Mouse (Mus musculus) thymus, postnatal 14 days (tissue): ENCODE data around the gene Trpm8.
A peak's percentile ranks its signal among the peaks of the same experiment; 100 is the strongest.

Source experiments
- DNase-seq: peaks from one replicate; pipeline ENCODE4 v3.0.0; 2021

Trpm8 gene

GRCm38 (mm10) chr1:88366881-88367644, 89.6 kb downstream of the Trpm8 start:
- DNase-seq = no peak

DNA sequence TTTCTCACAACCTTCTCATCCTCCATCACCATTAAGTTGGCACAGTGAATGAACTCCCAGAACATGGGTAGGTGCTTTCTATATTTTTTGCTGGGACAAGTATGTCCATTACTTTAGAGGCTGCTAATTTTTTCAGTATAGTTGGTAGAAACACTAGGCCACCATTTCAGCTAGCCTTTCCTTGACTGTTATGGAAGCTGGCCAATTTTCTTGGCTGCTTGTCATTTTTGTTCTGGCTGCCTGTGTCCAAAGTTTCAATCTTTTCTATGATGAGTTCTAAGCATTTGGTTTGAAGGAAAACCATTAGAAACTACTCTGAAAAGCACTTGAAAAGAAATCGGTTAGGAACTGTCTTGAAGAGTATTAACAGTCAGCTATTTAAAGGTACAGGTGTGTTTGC, 101.0 kb downstream of the Trpm8 start:
- no peak for DNase-seq

DNA sequence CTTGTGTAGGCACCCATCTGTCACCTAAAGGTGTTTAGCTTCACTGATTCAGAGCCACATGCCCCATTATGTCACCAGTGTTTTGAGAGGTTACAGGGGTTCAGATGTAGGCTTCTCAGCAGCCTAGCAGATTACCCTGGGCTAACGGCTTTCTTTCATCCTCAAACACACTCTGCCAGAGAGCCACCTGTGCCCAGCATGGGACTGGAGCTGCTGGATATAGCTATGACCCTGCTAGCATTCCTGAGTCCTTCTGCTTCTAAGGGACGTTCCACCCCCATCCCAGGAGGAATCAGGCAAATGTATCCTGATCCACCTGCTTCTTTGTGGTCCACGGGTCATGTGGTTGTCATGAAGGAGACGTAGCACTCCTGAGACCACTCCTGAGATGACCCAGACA, 114.2 kb downstream of the Trpm8 start:
- no peak for DNase-seq

- DNase-seq = no peak
These were observed 115.9 kb downstream of the Trpm8 start for GRCm38 (mm10) chr1:88393321-88393720.

DNA sequence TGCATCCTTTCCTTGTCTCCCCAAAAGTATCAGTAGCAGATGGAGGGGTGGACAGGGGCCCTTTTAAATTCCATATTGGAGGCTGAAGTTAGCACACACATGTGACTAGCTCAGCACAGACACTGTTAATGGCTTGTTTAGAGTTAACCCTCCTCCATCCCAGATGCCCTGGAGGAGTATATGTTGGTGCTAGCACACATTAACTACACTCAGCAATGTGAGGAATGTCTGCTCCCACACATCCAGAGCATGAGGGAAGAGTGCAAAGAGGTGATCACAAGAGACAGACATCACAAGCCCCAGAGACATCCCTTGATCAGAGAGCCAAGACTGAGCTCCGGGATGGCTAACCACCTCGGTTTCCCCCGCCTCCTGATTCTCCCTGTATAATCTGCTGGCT, 125.9 kb downstream of the Trpm8 start:
- no peak for DNase-seq

DNA sequence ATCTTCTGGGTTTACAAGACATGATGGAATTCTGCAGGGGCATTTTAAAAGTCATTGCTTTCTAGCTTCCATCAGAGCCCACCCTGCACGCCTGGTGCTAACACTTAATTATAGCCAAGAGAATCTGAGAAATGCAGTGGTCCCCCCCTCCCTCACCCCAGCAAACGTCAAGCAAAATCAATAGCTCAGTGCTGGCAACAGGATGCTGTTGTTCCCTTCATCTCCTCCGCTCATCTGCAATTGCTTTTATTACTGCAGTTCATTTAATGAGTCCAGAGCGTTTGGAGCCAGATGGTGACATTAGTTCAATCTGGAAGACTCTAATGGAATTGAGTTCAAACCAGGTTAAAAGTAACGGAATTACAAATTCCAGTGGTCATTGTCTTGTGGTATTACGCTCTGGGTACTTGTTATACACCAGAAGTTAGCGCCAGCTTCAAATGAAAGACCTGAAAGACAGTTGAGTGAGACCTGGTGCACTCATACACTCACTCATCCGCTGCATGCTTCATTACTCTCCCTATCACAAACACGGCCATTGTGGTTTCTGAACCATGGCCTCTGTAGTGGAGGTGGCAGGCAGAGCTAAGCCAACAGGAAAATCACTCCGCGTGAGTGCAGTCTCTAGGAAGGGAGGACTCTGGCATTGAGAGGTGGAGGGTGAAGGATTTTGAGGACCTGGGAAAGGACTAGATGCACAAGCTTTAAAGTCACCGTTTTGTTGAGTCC, 128.8 kb downstream of the Trpm8 start:
- no peak for DNase-seq

- DNase-seq = no peak
These were observed 129.3 kb downstream of the Trpm8 start, which contains the start of gene Spp2 for GRCm38 (mm10) chr1:88406807-88407198. TSS of gene Spp2 (plus strand) at chr1:88406961.

GRCm38 (mm10) chr1:88408340-88408739, 130.9 kb downstream of the Trpm8 start:
- no peak for DNase-seq

DNA sequence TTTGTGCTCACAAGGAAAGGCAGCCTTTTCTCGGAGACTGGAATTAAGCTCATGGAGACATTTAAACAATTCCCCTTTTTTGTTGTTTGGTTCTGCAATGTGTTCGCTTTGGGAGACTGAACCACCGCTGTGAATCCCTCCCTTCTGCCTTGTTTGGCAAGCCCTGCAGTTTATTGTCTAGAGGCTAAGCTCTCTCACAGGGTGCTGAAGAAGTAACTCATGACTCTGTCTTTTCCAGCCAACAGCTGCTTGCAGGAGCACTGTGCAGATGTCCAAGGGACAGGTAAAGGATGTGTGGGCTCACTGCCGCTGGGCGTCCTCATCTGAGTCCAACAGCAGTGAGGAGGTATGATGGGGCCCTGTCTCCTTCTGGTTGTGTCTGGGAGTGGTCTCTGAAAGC, 134.6 kb downstream of the Trpm8 start:
- no peak for DNase-seq

DNA sequence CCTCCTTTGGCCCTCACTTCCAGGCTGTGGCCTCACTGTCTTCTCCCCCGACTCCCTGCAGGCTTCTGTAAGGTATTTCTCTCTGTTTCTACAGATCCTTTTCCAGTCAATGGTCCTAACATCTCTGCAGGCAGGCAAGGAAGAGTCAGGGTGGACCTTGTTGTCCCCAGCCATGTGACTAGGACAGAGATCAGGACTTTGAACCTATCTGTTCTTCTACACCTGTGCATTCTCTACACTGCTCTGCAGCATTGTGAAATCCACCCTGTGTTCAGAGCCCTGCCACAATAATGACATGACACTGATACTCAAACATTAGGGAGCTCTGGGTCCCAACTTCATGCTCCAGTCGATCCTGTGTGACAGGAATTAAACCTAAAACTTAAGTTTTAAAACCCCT, 141.5 kb downstream of the Trpm8 start:
- no peak for DNase-seq

DNA sequence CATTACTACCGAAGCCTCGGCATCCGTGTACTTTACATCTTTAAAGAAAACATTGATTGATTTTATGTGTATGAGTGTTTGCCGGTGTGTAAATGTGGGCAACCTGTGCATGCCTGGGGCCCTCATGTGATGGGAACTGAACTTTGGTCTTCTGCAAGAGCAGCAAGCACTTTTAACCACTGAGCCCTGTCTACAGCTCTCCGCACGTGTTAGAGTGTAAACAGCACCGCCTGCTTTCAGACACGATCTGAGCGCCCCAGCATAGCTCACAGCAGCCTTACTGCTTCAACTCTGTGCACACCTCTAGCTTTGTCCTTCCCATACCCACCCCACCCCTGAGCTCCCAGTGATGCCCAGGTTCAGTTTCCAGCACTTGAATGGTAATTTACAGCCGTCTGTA, 144.6 kb downstream of the Trpm8 start:
- no peak for DNase-seq

- no peak for DNase-seq
These were observed 145.5 kb downstream of the Trpm8 start for GRCm38 (mm10) chr1:88422846-88423395.

DNA sequence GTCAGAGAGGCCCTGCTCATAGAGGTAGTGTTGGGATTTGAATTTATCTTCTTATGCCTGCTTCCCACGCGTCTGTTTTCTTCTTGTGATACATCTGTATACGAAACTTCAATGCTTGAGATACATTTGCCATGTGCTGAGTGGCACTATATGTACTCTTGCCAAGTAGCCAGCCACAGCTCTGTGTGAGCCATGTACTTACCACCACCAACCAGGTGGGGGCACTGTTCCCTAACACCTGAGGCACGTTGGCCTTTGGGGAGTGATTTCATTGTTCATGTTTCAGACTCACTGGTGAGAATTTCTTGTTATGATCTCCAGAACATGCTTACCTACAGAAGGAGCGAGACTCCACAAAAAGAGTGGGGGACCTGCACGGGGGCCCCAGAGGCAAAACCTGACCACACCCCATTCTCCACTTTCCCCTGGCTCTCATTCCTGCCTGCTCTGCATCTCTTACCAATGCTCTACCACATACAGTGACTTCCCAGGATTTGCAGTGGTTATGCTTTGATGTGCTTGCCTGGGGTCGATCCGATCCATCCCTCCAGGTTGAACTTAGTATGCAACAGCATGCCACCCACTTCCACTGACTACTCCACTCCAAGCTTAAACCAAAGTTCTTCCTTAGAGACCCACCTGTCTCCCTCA, 147.3 kb downstream of the Trpm8 start:
- DNase-seq = peak; percentile 77

DNA sequence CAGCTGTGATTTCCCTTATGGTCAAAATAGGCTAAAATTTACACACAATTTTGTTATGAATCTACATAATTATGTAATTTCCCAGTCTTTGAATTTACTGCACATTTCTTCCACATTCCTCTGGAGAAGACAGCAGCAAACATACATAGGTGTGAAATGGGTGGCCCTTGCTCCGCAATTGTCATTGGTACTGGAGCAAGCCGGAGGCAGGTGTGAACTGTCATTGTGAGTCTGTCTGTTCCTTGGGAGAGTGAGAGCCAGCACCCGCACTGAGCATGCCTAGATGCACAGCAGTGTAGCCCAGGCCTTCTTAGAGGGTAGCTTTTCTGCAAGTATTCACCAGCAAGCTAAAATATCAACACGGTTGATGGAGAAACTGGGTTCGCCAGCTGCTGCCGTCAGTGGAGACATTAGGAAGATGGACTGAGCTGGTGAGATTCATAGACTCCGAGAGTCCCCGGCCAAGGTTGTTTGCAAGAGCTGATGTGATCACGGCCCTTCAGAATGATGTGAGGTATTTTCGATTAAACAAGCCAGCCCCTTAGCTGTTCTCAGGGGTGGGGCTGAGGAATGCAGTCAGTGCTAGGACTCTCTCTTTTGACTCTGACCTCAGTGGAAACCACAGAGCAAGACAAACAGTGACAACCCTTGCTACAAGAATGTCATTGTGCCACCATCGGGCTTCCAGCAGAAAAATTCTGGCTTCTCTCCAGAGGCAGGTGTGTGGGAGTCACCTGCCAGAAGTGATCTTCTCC, 150.7 kb downstream of the Trpm8 start:
- DNase-seq = no peak

DNA sequence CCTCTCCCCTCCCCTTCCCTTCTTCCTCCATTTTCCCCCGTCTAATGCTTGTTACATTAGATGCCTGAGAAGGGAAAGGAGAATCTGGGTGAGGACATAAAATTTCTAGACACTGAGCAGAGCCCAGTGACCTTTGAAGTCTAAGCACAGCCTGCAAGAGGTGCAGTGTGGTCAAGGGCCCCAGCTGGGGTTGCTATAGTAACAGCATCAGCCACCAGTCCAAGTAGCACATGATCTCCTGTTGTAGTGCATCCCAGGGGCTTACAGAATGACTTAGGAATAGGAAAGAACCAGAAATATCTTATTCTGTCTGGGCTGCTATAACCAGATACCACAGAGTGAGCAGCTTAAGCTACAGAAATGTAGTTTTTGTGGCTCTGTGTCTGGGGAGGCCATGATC, 152.0 kb downstream of the Trpm8 start:
- DNase-seq = no peak

DNA sequence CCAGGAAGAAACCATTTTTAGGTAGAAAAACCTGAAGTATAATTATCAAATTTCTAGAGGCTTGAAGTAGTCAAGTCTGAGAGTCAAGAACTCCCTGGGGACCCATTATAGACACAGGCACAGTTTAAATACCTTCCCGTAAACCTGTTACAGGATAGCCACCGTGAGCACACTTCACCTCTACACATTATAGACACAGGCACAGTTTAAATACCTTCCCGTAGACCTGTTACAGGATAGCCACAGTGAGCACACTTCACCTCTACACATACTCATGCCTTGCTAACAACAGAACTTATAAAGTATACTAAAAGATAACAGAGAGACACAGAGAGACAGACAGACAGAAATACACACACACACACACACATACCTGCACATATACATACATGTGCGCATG, 153.8 kb downstream of the Trpm8 start:
- DNase-seq = no peak

DNA sequence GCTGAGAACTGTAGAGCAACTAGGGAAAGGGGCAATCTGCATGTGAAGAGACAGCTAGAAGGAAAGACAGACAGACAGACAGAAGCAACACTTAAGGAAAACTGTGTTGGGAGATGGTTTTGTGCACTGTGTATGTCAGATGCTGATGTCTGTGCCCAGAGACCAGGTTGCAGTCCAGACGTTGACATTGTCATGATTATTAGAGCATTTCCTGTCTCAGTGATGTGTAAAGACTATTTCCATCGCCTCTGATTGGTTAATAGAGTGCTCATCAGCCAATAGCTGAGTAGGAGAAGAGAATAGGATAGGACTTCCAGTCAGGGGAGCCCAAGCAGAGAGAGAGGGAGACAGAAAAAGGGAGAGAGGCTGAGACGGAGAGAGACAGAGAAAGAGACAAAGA, 155.1 kb downstream of the Trpm8 start:
- no peak for DNase-seq

DNA sequence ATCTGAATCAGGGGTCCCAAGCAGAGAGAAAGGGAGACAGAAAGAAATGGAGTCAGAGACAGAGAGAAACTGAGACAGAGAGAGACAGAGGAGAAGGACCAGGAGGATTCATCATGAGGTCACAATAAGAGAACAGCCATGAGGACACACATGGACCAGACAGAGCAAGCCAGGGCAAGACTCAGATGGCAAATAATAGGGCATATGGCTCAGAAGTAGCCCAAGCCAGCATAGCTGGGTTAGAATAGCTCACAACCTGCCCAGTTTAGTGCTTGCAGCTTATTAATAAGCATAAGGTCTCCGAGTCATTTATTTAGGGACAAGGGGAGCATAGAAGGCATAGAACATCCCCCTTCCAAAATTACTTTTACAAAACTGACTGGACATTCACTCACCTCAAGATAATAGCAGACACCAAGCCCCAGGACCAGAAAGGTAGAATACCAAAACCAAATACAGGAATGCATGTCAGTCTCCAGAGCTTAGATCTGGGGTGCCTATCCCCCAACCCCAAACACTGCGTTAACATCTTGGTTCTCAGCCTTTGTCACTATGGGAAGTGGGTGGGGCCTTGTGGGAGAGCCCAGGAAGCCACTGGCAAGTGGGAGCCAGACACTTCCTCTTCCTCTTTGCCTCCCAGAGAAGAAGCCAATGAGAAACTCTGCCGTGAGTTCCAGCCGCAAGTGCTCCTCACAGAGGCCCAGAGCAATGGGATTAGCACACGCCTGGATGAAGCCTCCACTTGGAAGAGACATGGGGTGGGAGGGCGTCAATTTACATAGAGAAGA, 155.8 kb downstream of the Trpm8 start:
- no peak for DNase-seq

DNA sequence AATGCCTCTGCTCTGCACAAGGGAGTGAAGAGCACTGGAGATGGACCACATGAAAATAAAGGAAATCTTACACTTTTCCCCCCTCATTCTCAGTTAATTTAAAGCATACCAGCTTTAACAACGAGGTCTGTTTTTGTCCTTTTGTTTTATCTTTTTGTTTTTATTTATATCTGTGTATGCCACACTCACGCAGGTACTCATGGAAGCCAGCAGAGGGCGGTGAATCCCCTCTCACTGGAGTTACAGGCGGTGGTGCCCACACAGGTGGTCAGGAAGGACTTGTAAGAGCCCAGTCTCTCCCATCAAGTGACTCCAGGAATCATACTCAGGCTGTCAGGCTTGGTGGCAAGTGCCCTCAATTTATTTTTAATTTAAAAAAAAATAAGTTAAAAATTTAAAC, 156.6 kb downstream of the Trpm8 start:
- DNase-seq = no peak

DNA sequence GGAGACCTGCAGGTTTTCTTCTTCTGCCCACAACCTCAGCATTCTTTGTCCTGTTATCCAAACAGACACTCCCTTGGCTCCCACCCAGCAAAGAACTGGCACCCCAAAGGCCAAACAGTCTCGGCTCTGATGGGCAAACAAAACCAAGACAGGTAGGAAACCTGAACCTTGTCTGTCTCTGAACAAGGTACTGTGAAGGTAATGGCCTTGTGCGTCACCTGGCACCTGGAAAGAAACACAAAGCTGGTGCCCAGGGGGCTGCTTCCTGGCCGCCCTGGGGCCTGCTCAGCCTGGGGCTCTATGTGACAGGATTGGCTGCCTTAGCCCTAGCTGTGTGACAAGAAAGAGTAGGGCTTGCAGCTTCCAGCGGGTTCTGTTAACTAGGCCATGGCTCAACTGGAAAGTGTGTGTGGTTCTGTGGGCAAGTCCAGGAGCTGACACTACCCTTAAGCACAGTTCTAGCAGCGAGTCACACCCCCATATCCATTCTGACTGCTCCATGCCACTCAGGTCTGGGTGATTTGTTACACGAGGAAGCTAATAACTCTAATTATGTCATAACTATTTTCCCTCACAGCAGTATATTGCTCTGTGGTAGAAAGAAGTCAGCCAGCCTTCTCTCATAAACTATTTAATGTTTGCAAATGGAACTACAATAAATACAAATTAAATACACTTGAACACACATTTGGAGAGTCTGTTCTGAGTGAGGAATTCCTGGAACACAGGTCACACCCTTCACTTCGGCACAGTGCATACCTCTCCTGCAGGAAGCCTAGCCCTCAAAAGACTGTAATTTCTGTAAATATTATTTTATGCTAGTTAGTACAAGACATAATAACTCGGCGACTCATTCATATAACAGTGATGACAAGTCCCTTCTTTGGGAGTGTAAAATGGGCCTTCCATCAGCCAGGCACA, 160.0 kb downstream of the Trpm8 start:
- no peak for DNase-seq
